Mouse (Mus musculus) cerebellum, adult 9-11 months (tissue): ENCODE data around the gene Actr2.
"Not testable (repeated sequence)": the region's sequence is repeated elsewhere in the genome, so short reads cannot be mapped to it uniquely, and the experiment has no call there.

Experiments
- DNase-seq: peaks from one replicate; pipeline ENCODE4 v3.0.0; 2022

Actr2 gene

DNA sequence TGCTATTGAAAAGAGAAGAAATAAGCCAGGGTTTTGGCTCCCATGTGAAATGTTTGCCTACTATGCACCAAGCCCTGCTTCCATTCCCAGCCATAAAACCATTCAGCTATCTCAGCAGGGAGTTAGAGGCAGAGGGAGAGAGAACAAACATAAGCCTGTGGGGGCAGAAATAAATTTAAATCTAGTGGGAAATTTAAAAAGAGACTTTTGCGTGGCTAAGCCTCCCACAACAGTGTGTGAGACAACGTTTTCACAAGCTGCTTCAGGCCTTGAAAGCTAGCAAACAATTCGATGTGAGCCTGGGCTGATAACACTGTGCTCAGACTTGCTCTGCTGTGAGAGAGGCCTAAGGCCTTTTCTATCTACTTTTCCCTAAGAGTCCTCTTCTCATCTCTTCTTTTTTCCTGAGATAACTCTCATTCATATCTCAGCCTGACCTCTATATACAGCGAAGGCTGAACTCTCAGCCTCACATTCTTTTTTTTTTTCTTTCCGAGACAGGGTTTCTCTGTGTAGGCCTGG is 3.4 kb upstream of the Actr2 start:
- no peak for DNase-seq

- DNase-seq = peak; percentile 75
These were observed 540 bp downstream of the Actr2 start for GRCm38 (mm10) chr11:20112006-20112740.

DNA sequence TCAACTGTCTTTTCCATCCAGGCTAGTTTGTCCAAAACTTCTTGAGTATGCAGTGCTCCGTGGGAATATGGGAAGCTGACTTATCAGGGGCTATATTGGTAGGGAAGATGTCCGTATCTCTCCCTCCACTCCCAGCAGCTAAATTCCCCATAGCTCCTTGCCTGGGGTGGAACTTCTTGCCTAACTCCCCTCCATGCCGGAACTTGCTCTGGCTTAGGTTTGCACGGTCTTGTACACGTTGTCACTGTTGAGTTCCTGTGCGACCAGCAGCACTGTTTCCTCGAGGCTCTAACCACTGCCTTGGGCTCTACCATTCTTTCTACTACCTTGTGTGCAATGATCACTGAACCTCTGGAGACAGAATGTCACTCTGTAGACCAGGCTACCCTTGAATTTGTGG is 4.6 kb downstream of the Actr2 start:
- DNase-seq = no peak

- no peak for DNase-seq
These were observed 5.0 kb downstream of the Actr2 start for GRCm38 (mm10) chr11:20107683-20108082.

GRCm38 (mm10) chr11:20106946-20107345 is 5.8 kb downstream of the Actr2 start:
- no peak for DNase-seq

DNA sequence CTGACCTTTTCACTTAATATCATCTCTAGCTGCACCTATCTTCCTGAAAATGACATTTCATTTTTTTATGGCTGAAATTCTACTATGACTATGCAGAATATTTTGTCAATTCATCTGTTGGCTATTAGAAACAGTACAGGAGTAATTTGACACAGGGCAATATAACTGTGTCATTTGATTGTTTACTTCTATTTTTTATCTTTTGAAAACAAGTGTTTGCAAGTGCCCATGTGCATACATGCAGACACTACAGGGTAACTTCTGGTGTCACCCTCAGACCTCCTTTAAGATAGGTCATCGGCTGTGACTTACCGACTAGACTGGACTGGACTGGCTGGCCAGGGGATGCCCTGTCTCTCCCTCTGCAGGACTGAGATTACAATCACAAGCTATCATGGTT is 8.8 kb downstream of the Actr2 start:
- DNase-seq = no peak

GRCm38 (mm10) chr11:20086306-20086705 is 26.4 kb downstream of the Actr2 start:
- DNase-seq = no peak

GRCm38 (mm10) chr11:20085635-20086034 is 27.1 kb downstream of the Actr2 start:
- DNase-seq = no peak

GRCm38 (mm10) chr11:20075415-20075814 is 37.3 kb downstream of the Actr2 start:
- DNase-seq = no peak

DNA sequence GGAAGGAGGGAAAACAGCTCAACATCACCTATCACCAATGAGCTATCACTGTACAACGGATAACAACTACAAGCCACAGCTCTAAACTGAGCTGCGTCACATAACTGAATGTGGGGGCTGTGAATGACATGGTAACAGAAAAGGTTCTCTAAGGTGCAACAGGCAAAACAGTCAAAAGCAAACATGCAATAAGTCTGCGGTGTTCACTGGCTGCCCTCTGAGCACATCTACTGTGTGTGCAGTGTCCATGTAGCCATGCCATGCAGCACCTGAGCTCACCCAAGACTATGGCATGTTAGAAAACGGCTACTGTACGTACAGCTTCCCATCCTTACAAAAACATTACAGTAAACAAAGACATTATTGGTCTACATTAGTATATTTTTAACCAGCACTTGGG is 39.9 kb downstream of the Actr2 start:
- DNase-seq = no peak

DNA sequence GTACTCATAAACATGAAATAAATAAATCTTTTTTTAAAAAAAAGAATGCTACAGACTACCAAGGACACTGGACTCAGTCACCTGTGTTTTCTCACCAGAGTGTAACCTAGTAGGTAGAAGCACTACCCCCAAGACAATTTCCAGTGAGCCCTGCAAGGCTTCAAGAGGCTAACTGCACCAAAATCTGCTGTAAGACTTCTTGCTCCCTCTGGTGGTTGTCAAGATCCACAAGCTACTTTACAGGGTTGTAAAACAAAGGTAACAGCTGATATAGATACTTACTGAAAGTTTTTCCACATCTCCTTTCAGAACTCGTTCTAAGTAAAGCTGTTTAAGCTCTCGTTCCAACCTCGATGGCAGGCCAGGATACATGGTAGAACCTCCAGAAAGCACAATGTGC is 40.5 kb downstream of the Actr2 start:
- peak; percentile 47 for DNase-seq

DNA sequence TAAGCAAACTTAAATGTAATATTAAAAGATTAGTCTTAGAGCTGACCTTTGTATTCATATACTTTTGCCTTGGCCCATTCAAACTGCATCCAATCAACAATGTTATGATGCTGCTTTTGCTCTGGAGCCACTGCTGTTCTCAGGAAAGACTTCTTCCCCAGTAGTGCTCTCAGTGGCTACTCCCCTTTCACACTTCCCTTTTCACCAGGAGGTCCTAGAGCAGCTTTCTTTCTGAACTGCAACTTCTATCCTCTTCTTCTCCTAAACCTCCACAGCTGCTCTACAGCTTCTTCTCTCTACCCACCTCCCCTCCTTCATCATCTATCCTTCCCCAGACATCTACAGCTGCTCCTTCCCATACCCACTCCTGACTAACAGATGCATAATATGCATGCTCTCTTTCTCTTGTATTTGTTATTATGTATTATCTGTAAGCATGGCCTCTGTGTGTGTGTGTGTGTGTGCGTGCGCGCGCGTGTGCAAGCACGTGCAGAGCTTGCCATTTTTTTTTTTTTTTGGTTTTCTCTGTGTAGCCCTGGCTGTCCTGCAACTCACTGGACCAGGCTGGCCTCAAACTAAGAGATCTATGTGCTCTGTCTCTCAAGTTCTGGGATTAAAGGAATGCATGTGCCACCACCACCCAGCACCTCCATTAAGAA is 44.2 kb downstream of the Actr2 start:
- no peak for DNase-seq

DNA sequence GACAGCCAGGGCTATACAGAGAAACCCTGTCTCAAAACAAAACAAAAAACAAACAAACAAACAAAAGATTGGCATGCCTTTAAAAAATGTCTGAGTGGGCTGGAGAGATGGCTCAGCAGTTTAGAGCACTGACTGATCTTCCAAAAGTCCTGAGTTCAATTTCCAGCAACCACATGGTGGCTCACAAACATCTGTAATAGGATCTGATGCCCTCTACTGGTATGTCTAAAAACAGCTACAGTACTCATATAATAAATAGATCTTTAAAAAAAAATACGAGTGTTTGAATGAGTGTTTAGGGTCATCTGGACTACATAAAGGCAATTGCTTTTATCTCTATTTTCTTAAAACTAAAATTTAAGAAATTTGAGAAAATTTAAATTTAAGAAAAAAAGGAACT is 45.2 kb downstream of the Actr2 start:
- DNase-seq = no peak

DNA sequence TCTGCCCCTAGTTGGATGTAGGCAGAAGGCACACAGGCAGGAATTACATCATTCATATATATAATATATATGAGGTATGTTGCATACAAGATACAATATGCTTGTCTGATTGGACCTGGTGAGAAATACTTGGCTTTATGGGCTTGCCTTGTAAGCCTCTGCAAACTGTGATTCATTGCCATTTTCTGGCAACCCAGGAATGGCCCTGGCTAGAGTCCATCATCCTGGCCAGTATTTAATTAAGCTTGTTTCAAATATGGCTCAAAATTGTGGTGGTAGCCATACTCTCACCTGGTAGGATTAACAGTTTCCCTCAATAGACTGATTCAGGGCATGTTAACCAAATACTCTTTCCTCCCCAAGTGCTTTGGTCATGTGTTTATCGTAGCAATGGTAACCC is 46.6 kb downstream of the Actr2 start:
- peak; percentile 84 for DNase-seq

GRCm38 (mm10) chr11:20064926-20065325 is 47.8 kb downstream of the Actr2 start:
- peak; percentile 49 for DNase-seq

- DNase-seq = not testable (repeated sequence)
These were observed 48.6 kb downstream of the Actr2 start for GRCm38 (mm10) chr11:20064086-20064485.

- DNase-seq = not testable (repeated sequence)
These were observed 49.9 kb downstream of the Actr2 start for GRCm38 (mm10) chr11:20062801-20063200.

GRCm38 (mm10) chr11:20059736-20060135 is 53.0 kb downstream of the Actr2 start:
- no peak for DNase-seq

DNA sequence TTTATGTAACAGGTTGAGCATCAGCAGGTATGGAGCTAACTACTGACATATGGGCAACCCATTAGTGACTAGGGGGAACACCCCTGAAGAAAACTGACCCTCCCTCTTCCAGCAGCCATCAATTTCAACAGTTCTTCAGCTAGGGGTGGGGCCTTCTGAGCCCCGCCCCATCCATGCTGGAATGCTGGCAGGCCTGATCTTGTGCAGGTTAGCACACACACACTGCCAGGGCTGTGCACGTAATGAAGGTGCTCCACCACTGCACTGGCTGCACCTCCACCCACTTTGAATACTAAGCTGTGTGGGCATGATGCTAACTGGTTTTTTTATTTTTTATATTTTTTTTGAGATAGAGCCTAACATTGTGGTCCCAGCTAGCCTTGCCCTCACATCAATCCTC is 55.3 kb downstream of the Actr2 start:
- no peak for DNase-seq

DNA sequence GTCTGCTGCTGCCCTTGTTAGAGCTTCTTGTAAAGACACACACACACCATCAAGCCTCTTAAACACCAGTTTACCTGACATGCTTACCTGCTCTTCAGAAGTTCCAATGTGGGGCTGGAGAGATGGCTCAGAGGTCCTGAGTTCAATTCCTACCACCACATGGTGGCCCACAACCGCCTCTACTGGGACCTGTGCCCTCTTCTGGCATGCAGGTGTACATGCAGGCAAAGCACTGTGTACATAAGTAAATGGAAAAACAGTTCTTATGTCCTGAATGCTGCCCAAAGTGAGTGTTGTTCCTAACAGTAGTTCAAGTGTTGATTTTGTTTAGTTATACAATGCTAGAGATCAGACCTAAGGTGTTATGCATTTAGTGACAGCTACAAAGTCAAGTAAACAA is 56.5 kb downstream of the Actr2 start:
- DNase-seq = no peak

DNA sequence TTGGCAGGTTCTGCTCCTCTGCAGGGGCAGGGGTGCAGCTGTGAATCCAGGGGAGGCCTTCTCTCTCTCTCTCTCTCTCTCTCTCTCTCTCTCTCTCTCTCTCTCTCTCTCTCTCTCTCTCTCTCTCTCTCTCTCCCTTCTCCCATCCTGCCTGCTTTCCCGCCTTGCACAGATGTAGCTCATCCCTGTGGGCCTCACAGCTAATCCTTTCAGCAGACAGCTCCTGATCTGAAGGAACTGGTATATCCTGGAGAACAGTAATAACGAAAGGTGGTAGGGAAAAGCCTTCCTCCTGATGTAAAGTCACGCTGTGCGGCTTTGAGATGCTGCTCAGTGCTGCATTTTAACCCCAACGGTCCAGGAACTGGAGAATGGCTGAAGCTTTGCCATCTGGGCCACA is 58.1 kb downstream of the Actr2 start:
- no peak for DNase-seq

DNA sequence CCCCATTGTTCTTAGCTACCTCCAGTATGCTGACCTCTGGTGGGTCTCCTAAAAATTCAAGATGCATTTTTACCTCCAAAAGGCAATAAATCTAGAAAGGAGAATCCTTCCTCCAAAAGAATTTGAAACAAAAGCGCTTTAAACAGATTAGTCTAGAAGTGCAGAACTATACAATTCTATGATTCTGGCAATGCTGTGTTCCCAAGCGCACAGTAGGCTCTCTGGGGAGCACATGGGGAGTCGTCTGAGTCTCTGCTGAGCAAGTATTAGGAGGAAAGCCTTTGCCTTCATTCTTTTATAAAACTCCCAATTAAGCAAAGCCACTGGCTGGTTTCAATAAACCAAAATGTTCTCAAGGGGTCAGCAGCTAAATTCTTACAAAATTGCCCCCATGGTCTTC is 58.8 kb downstream of the Actr2 start:
- no peak for DNase-seq

DNA sequence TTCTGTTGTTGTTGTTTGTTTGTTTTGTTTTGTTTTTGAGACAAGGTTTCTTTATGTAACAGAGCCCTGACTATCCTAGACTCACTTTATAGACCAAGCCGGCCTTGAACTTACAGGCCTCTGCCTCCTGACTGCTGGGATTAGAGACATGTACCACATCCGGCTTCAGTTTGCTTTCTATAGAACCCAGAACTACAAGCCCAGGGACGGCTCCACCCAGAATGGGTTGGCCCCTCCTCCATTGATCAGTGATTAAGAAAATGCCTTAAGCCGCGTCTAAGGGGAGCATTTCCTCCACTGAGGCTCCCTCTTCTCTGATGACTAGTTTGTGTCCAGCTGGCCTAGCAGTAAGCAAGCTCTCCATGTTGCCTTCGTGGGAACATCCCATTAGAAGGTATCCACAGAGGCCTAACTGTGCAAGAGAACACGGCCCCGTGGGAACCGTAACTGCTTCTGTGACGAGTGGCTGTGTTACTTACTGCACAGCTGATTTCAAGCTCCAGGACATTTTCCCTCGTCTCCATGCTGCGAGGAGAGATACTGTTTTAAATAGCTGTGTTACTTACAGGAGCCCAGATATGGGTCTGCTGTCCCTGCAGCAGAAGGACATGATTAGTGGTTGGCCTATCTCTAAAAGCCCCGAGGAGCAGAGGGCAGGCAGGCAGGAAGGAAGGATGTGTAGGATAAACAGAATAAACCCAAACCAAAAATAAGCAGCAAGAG is 59.7 kb downstream of the Actr2 start:
- DNase-seq = no peak

DNA sequence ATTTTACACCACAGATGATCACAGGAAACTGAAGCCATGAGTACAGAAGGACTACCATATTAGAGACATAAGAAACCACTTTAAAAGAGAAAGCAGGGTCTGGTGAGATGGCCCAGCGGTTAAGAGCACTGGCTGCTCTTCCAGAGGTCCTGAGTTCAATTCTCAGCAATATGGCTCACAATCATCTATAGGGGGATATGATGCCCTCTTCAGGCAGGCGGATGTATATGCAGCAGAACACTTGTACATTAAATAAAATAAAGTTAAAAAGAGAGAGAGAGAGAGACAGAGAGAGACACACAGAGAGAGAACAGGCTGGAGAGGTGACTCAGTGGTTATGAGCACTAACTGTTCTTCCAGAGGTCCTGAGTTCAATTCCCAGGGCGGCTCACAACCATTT is 67.1 kb downstream of the Actr2 start:
- DNase-seq = no peak
